Mouse (Mus musculus): ENCODE measurements at regions not wholly inside any gene's neighbourhood (a gene's known extent, or its start where the extent isn't known, plus 50 kb on each side); places are given as distances from the start of the nearest gene placed in this dataset.

- DNase-seq (ENCODE audit: low read depth, low spot score) = no peak
These were observed 305.5 kb downstream of the Tbc1d1 start for GRCm38 (mm10) chr5:64461592-64461991.

GRCm38 (mm10) chr5:64462411-64462810 lies 306.3 kb downstream of the Tbc1d1 start:
- DNase-seq (ENCODE audit: low read depth, low spot score) = no peak

DNA sequence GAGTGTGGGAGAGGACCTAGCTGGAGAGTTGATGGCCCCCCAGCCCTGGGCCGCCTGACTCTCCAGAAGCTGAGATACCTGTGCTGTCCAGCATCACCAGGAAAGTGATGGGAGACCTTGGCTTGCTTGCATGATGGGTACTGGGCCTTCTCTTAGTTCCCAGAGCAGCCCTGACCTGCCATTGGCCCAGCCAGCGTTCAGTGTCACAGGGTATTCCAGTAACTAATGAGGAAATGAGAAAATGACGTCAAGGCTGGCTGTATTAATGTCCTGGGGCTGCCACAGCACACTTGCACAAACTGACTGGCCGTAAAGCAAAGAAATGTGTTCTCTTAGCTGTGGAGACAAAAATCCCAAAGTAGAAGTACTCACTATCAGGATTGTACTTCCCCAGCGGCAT lies 307.5 kb downstream of the Tbc1d1 start:
- no peak for DNase-seq (ENCODE audit: low read depth, low spot score)

GRCm38 (mm10) chr5:64466320-64466719 lies 310.2 kb downstream of the Tbc1d1 start:
- no peak for DNase-seq (ENCODE audit: low read depth, low spot score)

DNA sequence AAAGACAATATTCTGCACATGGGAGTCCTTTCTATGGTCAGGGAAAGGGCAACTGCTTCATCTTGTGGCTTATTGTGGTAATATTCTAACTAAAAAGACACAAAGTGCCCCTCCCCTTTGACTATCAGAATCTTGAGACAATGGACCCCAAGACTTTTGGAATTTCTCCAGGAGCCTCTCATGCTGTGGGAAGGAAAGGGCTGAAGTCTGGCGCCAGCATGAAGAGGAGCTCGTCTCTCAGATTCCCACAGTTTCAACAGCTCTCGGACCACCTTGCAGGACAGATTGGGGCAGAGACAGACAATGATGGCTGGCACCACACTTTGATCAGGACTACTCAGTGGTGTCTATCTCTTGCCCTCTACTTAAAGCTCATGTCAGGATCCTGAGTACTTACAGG lies 311.8 kb downstream of the Tbc1d1 start:
- no peak for DNase-seq (ENCODE audit: low read depth, low spot score)

DNA sequence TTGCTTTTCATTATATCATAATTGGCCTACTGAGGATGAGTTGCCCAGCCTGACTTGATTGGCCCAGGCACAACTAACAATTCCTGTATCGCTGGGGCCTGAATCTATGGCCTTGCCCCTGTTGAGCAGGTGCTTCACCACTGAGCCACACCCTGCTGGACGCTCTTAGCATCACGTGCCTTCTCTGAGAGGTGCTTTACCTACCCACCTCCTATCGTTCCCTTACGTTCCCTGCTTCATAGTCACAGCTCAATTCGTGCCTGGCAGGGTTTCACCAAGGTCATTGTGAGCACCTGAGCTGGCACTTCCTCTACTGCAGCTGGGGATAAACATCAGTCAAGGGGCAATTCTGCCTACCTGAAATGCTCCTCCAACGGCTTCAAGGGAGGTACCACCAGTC lies 312.2 kb downstream of the Tbc1d1 start:
- DNase-seq (ENCODE audit: low read depth, low spot score) = no peak

DNA sequence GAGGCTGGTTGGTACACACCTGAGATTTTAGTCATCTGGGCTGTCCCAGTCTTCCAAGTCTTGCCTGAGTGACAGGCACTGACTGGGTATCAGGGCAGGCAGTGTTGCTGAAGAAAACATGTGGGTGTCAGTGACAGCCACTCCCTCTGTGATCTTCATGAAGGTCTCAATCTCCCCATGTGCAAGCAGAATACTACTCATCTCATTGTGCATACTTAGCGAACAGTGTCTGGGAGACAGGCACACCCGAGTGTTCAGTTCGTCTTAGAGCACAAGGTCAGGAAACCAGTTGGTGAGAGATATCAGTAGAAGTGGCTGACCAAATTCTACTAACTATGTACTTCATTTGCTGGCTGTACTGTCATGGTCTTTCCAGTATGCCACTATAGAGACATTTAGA lies 315.9 kb downstream of the Tbc1d1 start:
- peak; percentile 38 for DNase-seq (ENCODE audit: low read depth, low spot score)

GRCm38 (mm10) chr5:64472415-64472814 lies 316.3 kb downstream of the Tbc1d1 start:
- peak; percentile 71 for DNase-seq (ENCODE audit: low read depth, low spot score)

- DNase-seq (ENCODE audit: low read depth, low spot score) = no peak
These were observed 318.8 kb downstream of the Tbc1d1 start for GRCm38 (mm10) chr5:64474868-64475267.

GRCm38 (mm10) chr5:64475736-64476519 lies 319.8 kb downstream of the Tbc1d1 start:
- DNase-seq (ENCODE audit: low read depth, low spot score) = no peak

DNA sequence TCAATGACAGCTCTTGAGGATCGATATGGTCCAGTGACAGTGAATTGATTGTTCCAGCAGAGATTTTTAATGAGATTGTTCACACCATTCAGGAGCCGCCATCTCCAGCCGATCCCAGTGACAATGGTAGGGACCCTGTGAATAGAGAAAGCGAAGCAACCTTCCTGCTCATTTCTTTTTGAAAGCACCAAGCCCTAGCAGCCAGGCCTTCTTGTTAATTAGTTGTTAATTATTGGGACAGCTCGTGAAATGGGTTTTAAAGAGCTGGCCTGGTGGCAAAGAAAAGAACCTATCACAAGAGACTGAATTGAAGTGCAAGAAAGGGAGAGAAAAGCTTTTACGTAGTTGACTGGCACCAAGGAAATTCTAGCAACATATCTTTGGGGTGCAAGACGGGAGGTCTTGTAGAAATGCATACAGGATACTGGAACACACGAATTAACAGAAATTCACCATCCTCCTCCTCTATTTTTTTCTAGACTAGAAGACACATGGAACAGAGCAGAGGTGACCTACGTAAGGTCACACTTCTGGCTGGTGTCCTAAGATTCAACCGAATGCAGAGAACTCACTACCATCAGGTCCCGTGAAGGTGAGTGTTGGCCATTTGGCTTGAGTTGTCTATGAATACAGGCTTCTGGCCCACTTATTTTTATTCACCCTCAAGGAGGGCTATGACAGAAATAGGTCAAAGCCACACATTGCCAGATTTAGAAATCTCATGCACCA lies 320.7 kb downstream of the Tbc1d1 start:
- no peak for DNase-seq (ENCODE audit: low read depth, low spot score)

GRCm38 (mm10) chr5:64478143-64478542 lies 322.0 kb downstream of the Tbc1d1 start:
- DNase-seq (ENCODE audit: low read depth, low spot score) = no peak

DNA sequence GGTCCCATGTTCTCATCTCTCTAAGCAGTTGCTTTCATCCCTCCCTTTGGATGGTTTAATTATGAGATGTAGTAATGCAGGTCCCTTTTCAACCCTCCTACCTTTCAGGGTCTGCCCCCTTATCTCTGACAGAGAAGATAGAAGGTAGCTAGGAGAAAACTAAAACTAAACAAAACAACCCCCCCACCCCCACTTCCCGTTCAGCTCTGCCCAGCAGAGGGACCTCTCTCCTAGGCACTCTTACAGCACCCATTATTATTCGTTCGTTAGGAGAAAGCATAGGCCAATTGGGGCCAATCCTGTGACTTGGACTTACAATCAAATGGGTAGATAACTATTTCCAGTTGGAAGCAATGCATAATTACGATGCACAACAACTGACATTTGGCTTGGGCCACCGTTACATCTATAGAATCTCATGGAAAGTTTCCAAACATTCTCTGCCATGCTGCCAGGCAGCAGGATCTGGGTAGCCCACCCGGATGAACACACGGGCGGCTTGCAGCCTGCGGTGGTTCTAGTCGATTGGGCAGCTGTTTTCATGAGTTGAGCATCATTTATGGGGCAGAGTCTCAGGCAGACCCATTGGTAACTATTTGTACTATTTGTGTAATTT lies 322.6 kb downstream of the Tbc1d1 start:
- DNase-seq (ENCODE audit: low read depth, low spot score) = peak; percentile 73

DNA sequence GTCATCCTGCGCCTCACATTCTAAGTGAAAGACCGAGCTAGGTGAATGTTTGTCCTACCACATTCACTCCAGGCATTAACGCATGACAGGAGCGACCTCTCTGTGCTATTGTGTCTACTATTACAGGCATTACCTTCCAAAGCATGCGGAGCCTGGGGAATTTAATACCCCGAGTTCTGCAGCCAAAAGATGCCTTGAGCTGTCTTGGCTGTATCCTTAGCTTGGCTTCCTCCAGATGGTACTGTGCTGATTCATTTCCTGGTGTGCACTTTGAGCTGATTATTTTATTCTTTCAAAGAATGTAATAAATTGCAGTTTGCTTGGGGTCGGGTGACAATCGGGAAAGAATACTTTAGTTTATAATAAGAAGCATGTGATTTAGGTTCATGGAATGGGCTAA lies 323.2 kb downstream of the Tbc1d1 start:
- no peak for DNase-seq (ENCODE audit: low read depth, low spot score)

DNA sequence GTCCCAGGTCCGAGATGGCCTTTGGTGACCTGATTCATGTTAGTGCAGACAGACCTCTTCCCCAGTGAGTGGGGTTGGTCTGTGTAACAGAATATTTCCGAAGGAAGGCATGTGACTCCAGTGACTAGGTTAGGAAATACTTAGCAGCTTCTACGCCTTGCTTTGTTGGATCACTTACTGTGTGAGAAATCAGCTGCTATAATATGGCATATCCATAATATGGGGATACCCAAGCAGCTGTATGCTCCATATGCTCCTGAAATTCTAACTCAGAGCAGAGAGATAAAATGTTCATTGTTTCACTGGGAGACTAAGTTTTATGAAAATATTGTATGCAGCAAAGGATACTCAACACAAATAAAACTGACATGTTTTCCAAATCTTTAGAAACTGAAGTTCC lies 318.1 kb upstream of the Klf3 start:
- DNase-seq (ENCODE audit: low read depth, low spot score) = no peak

DNA sequence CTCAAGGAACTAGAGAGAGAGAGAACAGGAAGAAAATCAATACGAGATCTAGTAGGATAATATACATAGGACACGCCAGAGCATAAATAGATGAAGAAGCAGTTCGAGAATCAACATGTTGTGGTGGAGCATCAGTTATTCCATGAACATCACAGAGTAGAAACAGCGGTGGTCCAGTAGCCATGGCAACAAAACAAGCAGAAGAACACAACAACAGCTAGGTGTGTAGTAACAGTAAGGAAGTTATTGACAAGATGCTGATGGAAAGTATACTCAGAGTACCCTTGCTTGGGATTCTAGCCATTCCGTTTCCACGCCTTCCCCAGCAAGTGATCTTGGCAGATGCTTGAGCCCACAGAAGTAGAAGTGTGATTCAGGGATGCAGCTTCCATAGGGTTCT lies 317.3 kb upstream of the Klf3 start:
- peak; percentile 57 for DNase-seq (ENCODE audit: low read depth, low spot score)

- DNase-seq (ENCODE audit: low read depth, low spot score) = no peak
These were observed 316.4 kb upstream of the Klf3 start for GRCm38 (mm10) chr5:64486761-64487160.

- peak; percentile 86 for DNase-seq (ENCODE audit: low read depth, low spot score)
These were observed 315.3 kb upstream of the Klf3 start for GRCm38 (mm10) chr5:64487698-64488398.

DNA sequence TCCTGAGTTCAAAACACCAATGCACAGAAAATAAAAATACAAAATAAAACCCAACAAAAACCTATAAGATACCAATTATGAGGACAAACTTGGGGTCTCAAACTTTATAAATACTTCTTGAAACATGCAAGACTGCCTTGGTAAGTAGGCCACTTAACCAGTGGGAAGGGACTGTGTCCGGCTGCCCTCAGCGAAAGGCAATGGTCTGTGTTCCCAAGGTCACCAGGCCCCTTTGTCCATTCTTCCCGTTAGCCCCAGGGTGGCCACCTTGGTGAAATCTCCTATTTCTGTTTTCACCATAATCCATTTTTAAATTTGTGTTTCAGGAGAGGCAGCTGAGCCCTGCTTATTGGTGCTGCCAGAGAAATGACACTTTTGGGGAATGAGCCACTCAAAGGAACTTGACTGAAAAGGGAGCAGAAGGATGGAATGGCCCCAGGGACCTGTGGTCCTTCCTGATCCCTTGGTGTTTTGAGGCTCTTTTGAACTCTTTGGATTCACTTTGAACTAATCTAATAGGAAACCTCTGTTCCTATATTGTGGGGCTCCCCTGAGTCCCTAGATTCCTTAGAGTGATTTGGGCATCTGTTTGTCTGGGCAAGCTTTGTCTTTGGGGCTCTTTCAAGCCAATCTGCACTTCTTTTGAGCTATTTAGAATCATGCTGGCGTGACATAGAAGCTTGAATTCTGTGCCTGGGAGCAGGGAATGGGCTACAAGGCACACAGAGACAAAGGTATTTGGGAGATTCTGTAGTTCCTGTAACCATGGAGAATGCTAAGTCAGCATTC lies 313.3 kb upstream of the Klf3 start:
- DNase-seq (ENCODE audit: low read depth, low spot score) = no peak

DNA sequence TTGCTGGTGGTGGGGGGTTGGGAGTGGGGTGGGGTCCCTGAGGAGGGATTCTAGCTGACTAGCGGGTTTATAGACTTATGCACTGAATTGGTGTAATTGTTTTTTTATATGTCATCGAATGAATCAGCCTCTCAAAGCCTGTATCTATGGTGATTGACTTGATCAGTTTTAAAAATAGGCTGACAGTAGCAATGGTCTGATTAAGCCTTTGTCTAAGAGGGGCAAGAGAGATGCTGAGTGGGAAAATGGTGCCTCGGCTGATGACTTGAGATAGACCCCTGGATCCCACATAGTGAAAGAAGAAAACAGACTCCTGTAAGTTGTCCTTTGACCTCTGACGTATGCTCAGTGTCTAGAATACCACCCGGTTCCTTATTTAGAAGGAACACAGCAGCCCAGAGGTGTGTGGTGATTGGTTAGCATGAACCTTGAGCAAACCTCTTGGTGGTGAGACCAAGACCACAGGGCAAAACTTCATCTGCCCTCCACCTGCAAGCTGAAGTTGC lies 312.7 kb upstream of the Klf3 start:
- DNase-seq (ENCODE audit: low read depth, low spot score) = peak; percentile 36

GRCm38 (mm10) chr5:64494429-64494828 lies 308.8 kb upstream of the Klf3 start:
- DNase-seq (ENCODE audit: low read depth, low spot score) = no peak
